Mouse (Mus musculus): ENCODE data around the gene Adcy9. TPM values are rescaled to one million over a fixed set of nuclear protein-coding genes. Genes with fewer than 3 reads are reported as not detected.
"Not testable (repeated sequence)": the region's sequence is repeated elsewhere in the genome, so short reads cannot be mapped to it uniquely, and the experiment has no call there.

Adcy9 gene
- polyA plus RNA-seq, 1 experiment: 3.3 TPM

DNA sequence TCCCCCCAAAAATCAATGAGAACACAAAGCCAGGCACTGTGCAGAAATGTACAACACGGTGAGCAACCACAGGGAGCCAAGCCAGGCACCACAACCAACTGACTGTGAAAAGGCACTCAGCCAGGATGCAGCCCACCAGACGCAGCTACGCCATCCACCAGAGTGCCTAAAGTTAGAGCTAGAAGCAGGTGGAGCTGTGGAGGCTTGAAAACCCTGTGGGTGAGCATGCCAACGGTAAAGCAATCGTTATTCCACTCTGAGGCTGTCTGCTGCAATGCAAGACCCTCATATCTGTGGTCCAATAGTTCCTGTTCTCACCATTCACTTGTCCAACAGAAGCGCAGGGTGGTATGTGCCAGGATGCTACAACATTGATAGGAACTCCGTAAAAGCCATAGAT lies 77.7 kb downstream of the Adcy9 start:
- H3K36me3 ChIP-seq (ENCODE audit: control insufficient read depth, insufficient read depth, low read length): no peaks in the 10 kb centered on the region
- no peak overlapping the region for H3K27ac ChIP-seq (ENCODE audit: insufficient read depth, low read length)
- no peak for DNase-seq (ENCODE audit: low read depth in 1 of 2, low spot score in 2 of 2)
- no peaks in the 10 kb centered on the region for H3K27me3 ChIP-seq (ENCODE audit: control insufficient read depth, insufficient read depth, low read length)
- no peak overlapping the region for H3K4me3 ChIP-seq (ENCODE audit: extremely low read depth, insufficient read depth, insufficient read length)
- 91% methylated on average over 7 of the region's 7 CpGs for WGBS
- no peaks in the 10 kb centered on the region for H3K4me1 ChIP-seq (ENCODE audit: control insufficient read depth, insufficient read depth, insufficient read length)
- TF ChIP-seq CTCF (IDR thresholded peaks at IDR 0.05; ENCODE audit: extremely low read depth, insufficient read depth, insufficient read length, insufficient replicate concordance): no peak
- TF ChIP-seq POLR2A (IDR thresholded peaks at IDR 0.05; ENCODE audit: low read depth, low read length): no peak

DNA sequence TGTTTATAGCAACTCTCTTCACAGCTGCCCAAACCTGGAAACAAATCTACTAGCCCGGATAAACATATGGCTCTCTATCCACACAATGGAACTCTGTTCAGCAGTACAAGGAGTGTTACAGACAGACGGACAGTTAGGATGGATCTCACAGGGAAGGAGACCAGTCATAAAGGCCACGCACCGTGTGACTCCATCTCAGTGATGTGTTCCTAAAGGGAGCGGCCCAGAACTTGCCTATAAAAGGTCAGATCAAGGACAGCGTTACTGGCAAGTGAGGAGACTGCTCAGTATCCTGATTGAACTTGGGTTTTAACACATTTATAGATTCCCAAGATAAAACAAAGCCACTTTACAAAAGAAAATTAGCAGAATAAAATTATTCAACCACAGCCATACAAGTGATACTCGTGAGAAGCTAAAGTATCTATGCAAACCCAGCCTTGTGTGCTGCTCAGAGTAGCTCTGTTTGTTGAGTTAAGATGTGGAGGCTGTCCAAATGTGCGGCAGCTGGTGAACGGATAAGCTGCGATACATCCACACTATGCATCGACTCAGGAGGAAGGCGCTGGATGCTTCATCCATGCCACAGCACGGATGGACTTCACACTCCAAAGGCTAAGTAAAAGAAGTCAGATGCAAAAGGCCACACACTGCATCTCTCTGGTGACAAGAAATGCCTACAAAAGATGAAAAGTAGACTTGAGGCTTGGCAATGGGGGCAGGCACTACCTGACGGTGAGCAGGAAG lies 78.8 kb downstream of the Adcy9 start:
- no peak overlapping the region for H3K4me3 ChIP-seq (ENCODE audit: extremely low read depth, insufficient read depth, insufficient read length)
- WGBS: 91% methylated on average over 14 of the region's 14 CpGs
- no peak for TF ChIP-seq POLR2A (IDR thresholded peaks at IDR 0.05; ENCODE audit: low read depth, low read length)
- no peak for TF ChIP-seq CTCF (IDR thresholded peaks at IDR 0.05; ENCODE audit: extremely low read depth, insufficient read depth, insufficient read length, insufficient replicate concordance)
- no peaks in the 10 kb centered on the region for H3K4me1 ChIP-seq (ENCODE audit: control insufficient read depth, insufficient read depth, insufficient read length)
- no peak overlapping the region for H3K27ac ChIP-seq (ENCODE audit: insufficient read depth, low read length)
- no peaks in the 10 kb centered on the region for H3K27me3 ChIP-seq (ENCODE audit: control insufficient read depth, insufficient read depth, low read length)
- no peaks in the 10 kb centered on the region for H3K36me3 ChIP-seq (ENCODE audit: control insufficient read depth, insufficient read depth, low read length)
- no peak for DNase-seq (ENCODE audit: low read depth in 1 of 2, low spot score in 2 of 2)

DNA sequence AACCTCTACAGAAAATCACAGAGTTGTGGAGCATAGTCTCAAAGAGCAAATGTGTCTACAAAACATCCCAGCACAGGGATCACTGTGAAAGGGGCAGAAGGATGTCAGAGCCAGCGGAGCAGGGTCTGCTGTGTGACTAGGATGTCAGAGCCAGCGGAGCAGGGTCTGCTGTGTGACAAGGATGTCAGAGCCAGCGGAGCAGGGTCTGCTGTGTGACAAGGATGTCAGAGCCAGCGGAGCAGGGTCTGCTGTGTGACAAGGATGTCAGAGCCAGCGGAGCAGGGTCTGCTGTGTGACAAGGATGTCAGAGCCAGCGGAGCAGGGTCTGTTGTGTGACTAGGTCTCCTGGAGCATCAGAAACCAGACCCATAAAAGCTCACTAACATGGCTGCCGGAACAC lies 81.1 kb downstream of the Adcy9 start:
- not testable (repeated sequence) for H3K27me3 ChIP-seq (ENCODE audit: control insufficient read depth, insufficient read depth, low read length); H3K4me1 ChIP-seq (ENCODE audit: control insufficient read depth, insufficient read depth, insufficient read length); H3K36me3 ChIP-seq (ENCODE audit: control insufficient read depth, insufficient read depth, low read length); DNase-seq (ENCODE audit: low read depth in 1 of 2, low spot score in 2 of 2); H3K27ac ChIP-seq (ENCODE audit: insufficient read depth, low read length); H3K4me3 ChIP-seq (ENCODE audit: extremely low read depth, insufficient read depth, insufficient read length)
- WGBS: 94% methylated on average over 7 of the region's 7 CpGs

DNA sequence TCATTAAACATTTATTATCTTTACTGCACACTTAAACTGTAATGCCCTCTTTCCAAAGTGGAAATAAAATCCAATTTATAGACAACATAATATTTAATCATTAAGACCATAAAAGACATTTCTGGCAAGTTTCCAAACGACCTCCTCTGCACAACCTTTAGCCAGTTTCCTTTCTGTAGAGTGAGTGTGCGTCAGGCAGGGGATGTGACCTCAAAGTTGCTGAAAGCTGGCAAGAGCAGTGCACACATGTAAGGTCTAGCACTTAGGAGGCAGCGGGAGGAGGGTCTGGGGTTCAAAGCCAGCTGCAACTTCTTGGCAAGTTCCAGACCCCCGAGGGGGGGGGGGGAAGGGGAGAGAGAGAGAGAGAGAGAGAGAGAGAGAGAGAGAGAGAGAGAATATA lies 83.0 kb downstream of the Adcy9 start:
- H3K27me3 ChIP-seq (ENCODE audit: control insufficient read depth, insufficient read depth, low read length): no peaks in the 10 kb centered on the region
- no peak overlapping the region for H3K27ac ChIP-seq (ENCODE audit: insufficient read depth, low read length)
- no peak overlapping the region for H3K4me3 ChIP-seq (ENCODE audit: extremely low read depth, insufficient read depth, insufficient read length)
- no peaks in the 10 kb centered on the region for H3K4me1 ChIP-seq (ENCODE audit: control insufficient read depth, insufficient read depth, insufficient read length)
- H3K36me3 ChIP-seq (ENCODE audit: control insufficient read depth, insufficient read depth, low read length): no peaks in the 10 kb centered on the region
- DNase-seq (ENCODE audit: low read depth in 1 of 2, low spot score in 2 of 2): no peak
- WGBS: 68% methylated on average over 4 of the region's 4 CpGs
- TF ChIP-seq POLR2A (IDR thresholded peaks at IDR 0.05; ENCODE audit: low read depth, low read length) (no peak), CTCF (IDR thresholded peaks at IDR 0.05; ENCODE audit: extremely low read depth, insufficient read depth, insufficient read length, insufficient replicate concordance) (no peak)

DNA sequence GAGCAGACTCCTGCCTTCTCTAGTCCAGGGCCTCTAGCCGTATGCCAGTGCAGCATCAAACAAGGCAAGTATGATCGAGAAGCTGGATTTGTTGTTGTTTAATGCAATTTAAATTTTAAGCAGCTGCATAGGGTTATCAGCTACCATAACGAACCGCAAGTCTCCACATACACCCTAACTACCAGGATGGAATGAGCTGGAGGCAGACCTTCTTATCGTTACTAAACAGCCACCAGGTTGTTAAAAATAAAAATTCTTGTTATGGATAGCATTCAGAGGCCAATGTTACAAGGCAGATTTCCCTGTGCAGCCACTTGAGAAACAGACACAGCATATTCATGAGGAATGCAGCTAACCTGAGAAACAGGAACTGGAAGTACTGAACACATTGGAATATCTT lies 86.5 kb downstream of the Adcy9 start:
- H3K27me3 ChIP-seq (ENCODE audit: control insufficient read depth, insufficient read depth, low read length): no peaks in the 10 kb centered on the region
- H3K4me3 ChIP-seq (ENCODE audit: extremely low read depth, insufficient read depth, insufficient read length): no peak overlapping the region
- DNase-seq (ENCODE audit: low read depth in 1 of 2, low spot score in 2 of 2): no peak
- H3K4me1 ChIP-seq (ENCODE audit: control insufficient read depth, insufficient read depth, insufficient read length): no peaks in the 10 kb centered on the region
- H3K27ac ChIP-seq (ENCODE audit: insufficient read depth, low read length): no peak overlapping the region
- WGBS: 81% methylated on average over 5 of the region's 5 CpGs
- TF ChIP-seq POLR2A (IDR thresholded peaks at IDR 0.05; ENCODE audit: low read depth, low read length): no peak
- no peak for TF ChIP-seq CTCF (IDR thresholded peaks at IDR 0.05; ENCODE audit: extremely low read depth, insufficient read depth, insufficient read length, insufficient replicate concordance)
- no peaks in the 10 kb centered on the region for H3K36me3 ChIP-seq (ENCODE audit: control insufficient read depth, insufficient read depth, low read length)

DNA sequence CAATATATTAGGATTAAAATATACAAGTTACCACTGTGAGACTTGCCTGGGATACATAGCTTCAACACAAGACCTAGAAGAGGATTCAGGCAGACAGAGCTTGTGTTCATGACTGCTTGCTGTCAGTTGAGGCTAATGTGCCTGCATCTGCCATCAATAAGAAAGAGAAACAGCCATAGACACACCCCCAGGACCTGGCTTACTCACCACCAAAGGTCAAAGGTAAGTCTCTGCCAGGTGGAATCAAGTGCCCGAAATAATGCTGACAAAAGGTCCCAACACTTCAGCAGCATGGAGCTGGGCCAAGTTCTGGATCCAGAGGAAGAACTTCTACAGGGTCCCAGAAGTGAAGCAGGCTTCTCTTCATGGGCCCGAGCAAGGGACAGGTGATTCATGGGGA lies 86.9 kb downstream of the Adcy9 start:
- no peak for DNase-seq (ENCODE audit: low read depth in 1 of 2, low spot score in 2 of 2)
- Histone ChIP-seq H3K36me3 (ENCODE audit: control insufficient read depth, insufficient read depth, low read length) (no peaks in the 10 kb centered on the region), H3K27me3 (ENCODE audit: control insufficient read depth, insufficient read depth, low read length) (no peaks in the 10 kb centered on the region), H3K4me1 (ENCODE audit: control insufficient read depth, insufficient read depth, insufficient read length) (no peaks in the 10 kb centered on the region), H3K4me3 (ENCODE audit: extremely low read depth, insufficient read depth, insufficient read length) (no peak overlapping the region), H3K27ac (ENCODE audit: insufficient read depth, low read length) (no peak overlapping the region)
- TF ChIP-seq POLR2A (IDR thresholded peaks at IDR 0.05; ENCODE audit: low read depth, low read length): no peak
- no peak for TF ChIP-seq CTCF (IDR thresholded peaks at IDR 0.05; ENCODE audit: extremely low read depth, insufficient read depth, insufficient read length, insufficient replicate concordance)
- 85% methylated on average over 2 of the region's 2 CpGs for WGBS

DNA sequence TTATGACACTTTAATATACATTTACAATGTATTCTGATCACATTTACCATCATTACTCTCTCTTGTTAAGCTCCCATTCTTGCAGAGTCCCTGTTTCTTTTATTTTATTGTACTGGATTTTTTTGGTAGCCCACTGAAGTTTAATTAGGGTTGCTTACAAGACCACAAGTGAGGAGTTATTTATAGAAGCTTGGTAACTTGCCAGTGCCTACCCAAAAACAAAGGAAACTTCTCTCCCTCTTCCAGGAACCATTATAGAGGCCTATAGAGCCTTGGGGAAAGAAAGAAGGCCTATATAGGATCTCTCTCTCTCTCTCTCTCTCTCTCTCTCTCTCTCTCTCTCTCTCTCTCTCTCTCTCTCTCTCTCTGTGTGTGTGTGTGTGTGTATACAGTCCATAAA lies 93.2 kb downstream of the Adcy9 start:
- Histone ChIP-seq H3K4me3 (ENCODE audit: extremely low read depth, insufficient read depth, insufficient read length) (no peak overlapping the region), H3K36me3 (ENCODE audit: control insufficient read depth, insufficient read depth, low read length) (no peaks in the 10 kb centered on the region), H3K27me3 (ENCODE audit: control insufficient read depth, insufficient read depth, low read length) (no peaks in the 10 kb centered on the region), H3K27ac (ENCODE audit: insufficient read depth, low read length) (no peak overlapping the region), H3K4me1 (ENCODE audit: control insufficient read depth, insufficient read depth, insufficient read length) (no peaks in the 10 kb centered on the region)
- no peak for DNase-seq (ENCODE audit: low read depth in 1 of 2, low spot score in 2 of 2)
- TF ChIP-seq CTCF (IDR thresholded peaks at IDR 0.05; ENCODE audit: extremely low read depth, insufficient read depth, insufficient read length, insufficient replicate concordance) (no peak), POLR2A (IDR thresholded peaks at IDR 0.05; ENCODE audit: low read depth, low read length) (no peak)
